Mouse (Mus musculus) hindlimb bud, embryonic 11.5 days (tissue): ENCODE data around the gene Tbc1d5.
"Not testable (repeated sequence)": the region's sequence is repeated elsewhere in the genome, so short reads cannot be mapped to it uniquely, and the experiment has no call there.

Experiments used
- DNase-seq: peaks from one replicate; pipeline ENCODE4 v3.0.0-alpha.2; 2012; ENCODE audit warnings: low read depth, low spot score; ENCODE audit errors: extremely low spot score

Tbc1d5 gene

DNA sequence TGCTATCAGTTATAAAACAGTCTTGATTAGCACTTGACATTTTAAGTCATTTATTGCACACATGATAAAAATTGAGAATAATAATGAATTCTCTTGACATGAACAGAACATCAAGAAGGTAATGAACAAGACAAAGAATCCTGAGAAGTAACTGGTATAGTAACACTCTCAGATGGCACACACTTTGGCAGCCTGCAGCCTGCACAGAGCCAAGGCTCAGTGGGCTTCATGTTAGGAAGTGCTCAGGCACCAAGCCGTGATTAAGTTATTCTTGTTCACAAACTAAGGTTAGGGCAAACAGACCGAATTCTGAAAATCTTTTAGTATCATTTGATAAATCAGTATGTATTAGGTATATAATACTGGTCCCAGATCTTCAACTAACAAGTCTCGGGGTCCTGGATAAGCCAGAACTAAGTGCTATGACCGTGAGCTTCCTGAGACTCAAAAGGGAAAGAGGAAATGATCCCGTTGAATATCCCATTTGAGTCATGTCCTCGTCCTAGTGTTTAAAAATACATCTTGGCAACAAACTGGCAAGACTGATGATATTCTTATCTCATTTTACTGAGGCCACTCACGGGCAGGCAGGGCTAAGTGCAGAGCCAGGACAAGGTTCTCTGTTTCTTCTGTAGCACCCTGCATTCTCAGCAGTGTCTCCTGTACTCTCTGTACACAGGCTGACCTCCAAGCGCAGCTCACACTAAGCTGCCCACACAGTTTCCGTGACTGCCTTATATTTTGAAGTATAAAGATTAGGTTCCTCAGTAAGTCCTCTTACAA is 425.6 kb downstream of the Tbc1d5 start:
- no peak for DNase-seq

DNA sequence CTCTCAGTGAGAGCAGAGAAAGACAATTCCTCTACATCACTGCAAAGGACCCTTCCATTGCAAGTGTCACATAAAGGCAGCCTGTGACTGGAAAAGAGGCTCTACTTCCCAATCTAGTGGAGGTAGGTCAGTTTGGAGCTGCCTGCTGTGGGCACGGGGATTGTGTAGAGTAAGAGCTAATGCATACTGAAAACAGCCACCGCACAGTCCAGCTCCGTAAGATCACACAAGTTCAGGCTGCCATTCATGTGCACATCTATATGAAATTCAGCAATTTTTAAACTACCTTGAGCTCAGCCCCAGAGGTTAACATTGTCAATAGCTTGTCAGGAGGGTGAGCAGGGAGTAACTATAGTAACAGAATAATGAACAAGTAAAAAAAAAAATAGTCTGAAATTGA is 426.4 kb downstream of the Tbc1d5 start:
- no peak for DNase-seq

DNA sequence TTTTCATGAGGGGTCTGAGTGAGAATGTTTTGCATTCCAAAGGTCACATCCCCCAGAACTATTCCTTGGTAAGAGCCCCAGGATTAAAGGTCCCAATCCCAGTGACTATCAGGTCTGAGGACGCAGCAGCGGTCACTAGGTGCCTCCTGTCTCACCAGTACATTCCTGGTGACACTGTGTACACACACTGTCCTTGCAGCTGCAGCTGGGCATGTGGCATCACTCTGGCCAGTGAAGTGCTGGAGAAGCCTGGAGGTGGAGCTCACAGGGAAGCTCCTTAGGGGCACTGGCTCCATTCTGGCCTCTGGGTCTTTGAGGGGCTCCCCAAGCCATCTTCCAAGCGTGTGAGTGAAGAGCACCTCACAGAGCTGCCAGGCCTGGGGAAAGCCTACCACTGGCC is 427.2 kb downstream of the Tbc1d5 start:
- DNase-seq = no peak

DNA sequence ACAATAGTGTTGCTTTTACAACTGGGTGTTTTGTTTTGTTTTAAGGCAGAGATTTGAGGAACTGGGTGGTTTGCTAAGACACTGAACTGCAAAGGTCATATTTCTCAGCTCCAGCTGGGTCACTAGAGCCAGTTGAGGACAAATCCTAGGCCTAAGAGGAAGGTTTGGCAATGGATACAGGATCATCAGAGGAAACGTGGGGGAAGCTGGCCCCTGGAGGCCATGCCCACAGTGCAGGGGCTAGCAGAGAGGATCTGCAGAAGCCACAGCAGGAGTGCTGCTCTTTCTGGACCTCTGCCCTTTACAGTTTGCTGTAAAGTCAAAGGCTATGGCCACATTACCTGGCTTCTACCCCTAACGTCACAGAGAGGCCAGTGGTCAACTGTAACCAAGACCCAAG is 428.3 kb downstream of the Tbc1d5 start:
- DNase-seq = no peak

DNA sequence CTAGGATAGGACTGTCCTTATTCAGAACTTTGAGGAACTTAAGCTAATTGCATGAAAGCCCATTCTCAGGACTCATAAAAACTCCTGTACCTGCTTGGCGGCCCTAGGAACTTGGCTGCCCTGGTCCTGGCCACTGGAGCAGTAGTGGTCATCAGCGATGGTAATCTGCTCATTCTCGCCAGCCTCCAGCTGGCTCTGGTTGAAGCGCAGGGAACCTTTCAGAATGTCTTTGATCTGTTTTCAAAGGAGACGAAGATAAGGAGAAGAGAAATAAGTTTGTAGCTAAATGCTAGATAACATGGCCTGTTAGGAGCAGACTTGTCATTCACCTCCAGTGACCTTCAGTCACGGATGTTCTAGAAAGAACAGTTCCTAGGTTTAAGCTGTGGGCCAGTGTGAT is 437.8 kb downstream of the Tbc1d5 start:
- DNase-seq = no peak

DNA sequence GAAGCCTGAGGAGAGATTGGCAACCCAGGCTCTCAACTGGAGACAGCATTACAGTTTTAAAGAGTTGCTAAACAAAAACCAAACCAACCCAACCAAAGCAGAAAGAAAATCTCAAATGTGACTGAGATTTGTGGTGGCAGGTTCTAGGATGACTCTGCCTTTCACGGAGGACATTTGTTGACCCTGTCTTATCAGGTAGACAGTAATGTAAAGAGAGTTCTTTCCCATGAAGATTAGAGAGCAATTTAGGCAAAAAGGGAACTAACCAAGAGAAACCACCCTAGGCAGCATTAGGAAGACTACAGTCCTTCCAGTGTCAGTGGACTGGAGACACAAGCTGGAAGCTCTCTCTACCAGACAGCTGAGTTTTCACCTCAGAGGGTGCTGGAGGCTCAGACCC is 438.3 kb downstream of the Tbc1d5 start:
- DNase-seq = no peak

DNA sequence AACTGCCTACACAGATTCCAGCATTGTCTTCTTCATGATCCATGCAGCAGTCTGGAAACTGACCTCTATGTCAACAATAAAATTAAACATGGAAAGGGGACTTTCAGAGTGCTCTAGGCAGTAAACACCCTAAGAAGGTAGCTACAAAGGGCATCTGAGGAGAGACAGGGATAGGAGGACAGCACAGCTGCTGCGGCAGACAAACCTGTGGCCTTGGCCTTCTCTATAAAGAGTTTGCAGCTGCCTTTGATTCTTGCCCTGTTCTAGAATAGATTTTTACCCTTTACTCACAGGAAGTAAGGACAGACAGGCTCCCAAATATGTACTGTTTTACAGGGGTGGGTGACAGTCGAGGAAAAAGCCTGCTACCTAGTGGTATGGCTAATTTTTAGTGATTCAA is 440.7 kb downstream of the Tbc1d5 start:
- DNase-seq = no peak

DNA sequence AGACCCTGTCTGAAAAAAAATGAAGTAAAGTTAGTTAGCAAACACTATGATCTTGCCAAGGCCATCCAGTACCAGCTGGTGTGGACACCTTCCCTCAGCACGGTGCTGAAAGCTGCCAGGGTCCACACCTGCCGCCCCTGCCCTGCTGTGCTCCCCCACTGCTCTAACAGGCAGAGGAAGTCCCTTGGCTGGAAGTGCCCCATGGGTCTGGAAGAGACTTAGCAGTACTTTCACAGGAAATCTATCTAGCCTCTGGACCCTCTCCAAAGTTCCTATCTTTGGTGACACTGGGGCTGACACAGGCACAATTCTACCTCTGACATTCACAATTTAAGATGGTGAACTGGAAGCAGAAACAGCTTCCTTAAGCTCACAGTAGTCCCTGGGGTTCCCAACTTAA is 442.1 kb downstream of the Tbc1d5 start:
- DNase-seq = no peak

DNA sequence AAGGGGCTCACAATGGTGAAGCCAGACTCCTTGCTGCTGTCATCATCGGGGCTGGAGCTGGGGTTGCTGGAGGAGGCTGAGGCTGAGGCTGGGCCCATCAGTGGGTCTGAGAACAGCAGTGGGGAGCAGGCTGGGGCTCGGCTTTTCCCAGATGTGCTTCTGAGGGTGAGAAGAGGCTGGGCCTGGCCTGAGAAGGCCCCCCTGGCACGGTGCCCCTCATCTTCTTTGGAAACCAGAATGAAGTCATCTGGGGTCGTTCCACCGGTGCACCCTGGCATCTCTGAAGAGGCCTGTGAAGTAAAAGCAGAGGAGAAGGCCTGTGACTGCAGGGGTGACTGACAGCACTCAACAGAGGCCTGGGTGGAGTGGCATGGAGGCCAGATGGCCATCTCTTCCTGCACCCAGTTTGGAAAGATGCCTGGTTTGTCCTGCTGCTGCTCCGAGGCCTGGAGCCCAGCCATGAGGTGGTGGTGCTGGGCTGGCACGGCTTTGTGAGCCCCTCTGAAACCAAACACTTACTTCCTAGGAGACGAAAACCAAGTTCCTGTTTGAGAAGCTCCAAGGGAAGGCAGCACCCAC is 443.1 kb downstream of the Tbc1d5 start:
- DNase-seq = no peak

DNA sequence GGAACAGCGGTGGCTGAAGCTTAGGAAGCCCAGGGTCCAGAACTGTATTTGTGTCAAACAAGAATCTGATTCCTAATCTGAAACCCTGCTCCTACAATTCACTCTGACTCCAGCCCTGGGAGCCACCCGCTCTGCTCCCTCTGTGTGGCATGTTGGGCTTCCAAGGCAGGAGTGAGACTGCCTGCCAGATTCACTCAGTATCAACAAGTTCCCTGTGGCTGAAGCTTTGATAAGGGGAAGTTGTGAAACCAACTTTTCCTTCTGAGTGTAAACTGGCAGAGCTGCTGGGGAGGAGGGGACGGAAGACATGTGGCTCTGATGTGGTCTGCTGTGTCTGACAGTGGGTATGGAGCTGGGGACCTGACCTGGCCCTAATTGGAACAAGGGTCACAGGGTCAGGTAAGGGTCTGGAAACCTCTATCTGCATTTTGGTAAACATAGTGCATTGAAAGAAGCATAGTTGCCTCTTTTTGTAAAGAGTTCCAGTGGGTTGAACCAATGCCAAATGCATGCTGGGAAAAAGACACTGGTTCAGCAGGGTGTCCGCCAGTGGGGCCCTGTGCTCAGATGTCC is 443.7 kb downstream of the Tbc1d5 start:
- DNase-seq = no peak

DNA sequence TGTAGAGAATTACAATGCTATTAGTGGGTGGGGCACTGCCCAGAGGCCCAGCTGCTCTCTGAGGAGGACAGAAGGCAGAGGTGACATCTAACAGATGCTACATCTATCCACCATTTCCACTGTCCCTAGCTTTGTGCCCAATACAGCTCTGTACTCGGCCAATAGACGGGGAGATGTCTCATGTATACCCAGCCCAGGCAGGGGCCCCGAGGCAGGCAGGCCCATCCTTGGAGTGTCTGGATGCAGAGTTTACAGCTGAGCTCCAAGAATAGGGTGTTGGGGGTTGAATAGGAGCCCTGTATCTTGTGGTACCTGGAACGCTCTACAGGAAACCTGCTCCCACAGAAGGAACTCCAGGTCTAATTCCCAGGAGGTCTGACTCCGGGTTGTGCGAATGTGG is 444.4 kb downstream of the Tbc1d5 start:
- DNase-seq = no peak

DNA sequence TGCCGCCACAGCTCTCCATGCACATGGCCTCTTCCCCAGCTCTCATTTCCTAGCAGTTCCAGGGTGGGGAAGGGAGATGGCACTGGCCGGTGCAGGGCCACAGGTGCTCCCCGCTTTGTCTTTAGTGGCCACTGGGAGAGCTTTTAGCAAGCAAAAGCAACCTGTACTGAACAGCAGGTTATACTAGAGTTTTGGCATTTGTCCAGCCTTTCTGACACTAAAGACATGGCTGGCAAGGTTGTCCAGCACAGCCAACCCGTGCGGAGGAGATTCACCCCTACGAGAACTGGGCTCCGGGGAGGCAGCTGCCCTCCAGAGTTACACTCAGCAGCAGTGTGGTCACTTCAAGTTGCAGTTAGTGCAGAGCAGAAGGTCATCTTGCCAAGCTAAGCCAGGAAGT is 445.8 kb downstream of the Tbc1d5 start:
- DNase-seq = no peak

DNA sequence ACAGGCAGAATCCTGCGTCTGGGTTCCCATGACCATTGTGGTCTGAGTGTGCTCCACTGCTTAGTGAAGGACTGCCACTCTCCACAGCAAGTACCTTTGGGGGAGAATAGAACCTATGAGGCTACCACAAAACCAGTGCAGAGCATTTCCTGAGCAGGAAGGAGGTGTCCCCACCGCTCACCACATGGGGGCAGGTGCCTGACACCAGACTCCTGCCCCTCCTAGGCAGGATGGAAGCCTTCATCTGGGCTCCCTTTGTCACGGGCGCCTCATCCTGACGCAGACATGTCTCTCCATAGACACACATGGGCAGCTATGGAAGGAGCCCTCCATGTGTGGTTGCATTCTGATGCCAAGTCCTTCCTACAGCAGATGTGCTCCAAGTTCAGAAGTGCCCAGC is 447.3 kb downstream of the Tbc1d5 start:
- DNase-seq = no peak

DNA sequence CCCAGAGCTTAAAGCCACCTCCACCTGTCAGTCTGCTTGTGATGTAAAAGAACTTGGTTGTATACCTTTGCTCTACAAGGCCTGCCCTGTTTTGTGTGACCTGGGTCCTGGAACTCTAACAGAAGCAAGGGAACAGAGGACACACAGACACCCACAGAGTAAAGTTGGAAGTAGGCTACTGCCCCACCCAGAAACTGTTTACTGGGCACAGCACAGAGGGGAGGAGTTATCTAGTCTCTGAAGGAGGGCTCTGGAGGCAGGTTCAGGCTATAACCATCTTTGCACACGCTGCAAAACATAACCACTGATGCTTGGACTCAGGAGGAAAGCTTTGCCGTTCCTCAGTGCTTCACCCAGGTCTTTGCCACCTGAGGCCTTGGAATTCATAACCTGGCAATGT is 448.3 kb downstream of the Tbc1d5 start:
- no peak for DNase-seq

DNA sequence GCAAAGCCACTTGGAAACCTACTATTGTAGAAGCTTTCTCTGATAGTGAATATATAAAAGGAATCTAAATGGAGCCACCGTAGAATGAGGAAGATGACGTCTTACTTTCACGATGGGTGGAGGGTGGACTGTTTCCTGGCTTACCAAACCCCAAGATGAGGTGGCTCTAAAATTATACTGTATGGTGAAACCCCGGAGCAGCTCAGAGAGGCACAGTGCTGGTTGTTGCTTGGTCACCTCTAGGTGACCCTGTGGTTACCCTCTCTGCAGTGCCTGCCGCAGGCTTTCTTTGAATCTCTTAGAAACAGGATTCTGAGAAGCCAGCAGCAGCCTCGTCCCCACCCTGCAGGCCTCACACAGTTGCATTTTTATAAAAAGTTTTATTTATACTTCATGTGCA is 449.6 kb downstream of the Tbc1d5 start:
- no peak for DNase-seq

DNA sequence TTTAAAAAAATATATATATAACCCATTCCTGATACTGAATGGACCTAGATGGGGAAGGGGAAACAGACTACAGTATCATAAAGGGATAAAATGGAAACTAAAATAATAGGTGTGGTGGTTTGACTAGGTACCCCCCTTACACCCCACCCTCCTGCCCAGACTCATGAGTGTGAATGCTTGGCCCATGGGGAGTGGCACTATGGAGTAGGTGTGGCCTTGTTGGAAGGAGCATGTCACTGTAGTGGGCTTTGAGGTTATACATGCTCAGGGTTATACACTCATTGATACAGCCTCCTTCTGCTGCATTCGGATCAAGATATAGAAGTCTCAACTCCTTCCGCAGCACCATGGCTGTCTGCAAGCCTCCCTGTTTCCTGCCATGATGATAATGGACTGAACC is 450.1 kb downstream of the Tbc1d5 start:
- DNase-seq = no peak

DNA sequence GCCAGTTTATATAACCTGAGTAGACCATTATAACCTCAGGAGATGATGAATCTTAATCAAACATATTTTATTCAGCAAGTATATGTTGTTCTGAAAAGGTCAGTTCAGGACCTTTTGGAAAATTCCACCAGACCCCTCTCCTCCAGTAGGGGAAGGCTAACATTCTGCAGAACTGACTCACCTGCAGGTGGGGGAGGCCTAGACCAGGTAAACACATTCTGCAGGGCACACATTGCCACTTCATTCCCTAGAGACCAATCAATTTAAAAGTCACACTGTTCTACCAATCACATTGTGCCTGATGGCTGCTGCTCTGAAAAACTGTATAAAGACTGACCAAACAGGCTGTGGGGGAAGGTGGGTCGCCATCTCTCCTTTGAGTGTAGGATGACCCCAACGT is 452.9 kb downstream of the Tbc1d5 start:
- DNase-seq = no peak

DNA sequence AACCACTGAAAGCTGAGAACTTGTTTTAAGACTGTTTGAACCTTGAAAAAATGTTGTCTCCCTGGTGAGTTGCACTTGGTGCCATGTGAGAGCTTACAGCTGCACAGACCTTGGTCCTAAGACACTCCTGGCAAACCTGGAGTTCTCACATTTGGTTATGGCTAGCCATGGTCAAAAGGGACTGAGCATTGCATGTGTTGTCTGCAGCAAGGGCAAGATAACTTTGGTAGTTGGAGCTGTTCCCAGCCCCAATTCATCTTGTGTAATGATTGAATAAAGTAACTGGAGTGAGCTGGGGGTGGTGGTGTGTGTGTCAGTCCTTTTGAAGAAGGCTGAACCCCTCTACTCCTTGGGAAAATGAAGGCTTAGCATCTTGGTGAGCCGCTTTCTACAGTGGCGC is 454.8 kb downstream of the Tbc1d5 start:
- no peak for DNase-seq

DNA sequence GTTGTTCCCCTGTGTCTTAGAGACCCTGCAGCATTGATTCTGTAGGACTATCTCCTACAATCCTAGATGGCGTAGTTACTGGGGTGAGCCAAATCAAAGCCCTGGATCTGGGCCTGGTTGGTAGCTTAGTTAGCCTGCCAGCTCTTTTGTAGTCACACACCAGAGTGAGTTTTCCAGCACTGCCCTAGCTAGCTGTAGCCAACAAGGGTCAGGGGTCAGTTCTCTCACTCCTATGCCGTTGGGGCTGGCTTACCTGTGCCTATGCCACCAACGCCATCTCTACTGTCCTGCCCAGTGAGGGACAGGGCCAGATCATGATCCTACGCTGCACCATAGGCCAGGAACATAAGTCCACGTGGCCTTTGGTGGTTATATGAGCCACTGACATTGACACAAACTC is 461.6 kb downstream of the Tbc1d5 start:
- no peak for DNase-seq

DNA sequence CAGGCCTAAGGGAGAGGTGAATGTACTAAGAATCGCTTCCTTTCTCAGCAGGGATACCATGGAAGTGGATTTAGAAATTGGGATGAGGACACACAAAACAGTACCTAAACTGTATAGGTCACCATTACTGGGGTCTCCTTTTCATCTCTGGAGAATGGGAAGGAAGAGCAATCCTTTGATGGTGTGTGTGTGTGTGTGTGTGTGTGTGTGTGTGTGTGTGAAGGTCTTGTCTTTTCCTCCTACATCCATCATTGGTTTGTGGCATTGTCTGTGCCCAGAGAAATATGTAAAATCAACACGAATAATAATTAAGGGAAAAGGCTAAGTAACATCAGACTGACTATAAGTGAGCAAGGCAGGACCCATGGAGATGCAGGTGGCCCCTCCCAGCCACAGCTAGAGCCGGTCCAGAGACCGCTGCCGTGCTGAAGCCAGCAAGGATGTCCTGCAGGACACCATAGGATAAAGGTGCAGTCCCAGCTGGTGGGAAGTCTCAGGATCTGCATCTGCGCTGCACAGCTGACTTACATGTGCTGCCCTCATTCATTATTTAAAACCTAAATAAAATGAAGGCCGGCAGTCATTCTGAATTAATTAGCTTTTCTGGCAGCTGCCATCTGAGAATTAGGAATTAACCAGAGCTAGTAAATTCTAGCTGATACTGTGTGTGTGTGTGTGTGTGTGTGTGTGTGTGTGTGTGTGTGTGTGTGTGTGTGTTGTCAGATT is 468.5 kb downstream of the Tbc1d5 start:
- DNase-seq = no peak

DNA sequence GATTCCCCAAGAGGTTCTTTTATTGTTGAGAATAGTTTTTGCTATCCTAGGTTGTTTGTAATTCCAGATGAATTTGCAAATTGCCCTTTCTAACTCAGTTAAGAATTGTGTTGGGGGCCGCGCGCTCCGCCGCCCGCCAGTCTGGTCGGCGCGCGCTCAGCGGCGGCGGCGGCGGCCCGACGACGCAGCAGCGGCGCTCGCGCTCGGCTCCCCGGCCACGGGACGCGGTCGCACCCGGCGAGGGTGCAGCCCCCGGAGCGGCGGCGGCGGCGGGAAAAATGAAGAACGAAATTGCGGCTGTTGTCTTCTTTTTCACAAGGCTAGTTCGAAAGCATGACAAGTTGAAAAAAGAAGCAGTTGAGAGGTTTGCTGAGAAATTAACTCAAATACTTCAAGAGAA is 480.7 kb downstream of the Tbc1d5 start:
- DNase-seq = not testable (repeated sequence)

DNA sequence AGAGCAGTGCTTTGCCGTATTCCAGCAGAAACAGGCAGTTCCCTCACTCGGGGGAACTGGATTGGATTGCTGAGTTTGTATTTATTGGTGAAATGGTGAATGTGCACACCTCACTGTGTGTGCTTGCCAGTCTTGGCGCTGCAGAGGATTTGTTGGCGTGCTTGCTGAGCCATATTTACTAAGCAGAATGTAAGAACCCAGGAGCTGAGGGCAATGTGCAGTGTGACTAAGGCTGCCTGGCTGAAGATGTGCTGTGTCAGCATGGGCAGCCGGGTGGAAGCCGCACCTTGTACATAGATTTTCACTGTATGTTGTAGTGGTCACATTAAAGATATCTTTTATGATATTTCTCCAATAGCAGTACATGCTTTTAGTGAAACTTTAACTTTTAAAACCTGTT is 491.0 kb downstream of the Tbc1d5 start:
- DNase-seq = no peak
